Mouse (Mus musculus) heart, embryonic 12.5 days (tissue): ENCODE results near the gene Il7r. TPM values are rescaled to one million over a fixed set of nuclear protein-coding genes. Genes with fewer than 3 reads are reported as not detected.

ENCODE experiments used
- ATAC-seq: fragments of 200-750 bp; cut with Nextera tagmentation; 2 replicates; pipeline ENCODE4 v1.8.0; 2017; ENCODE audit warnings: moderate TSS enrichment, moderate library complexity; ENCODE audit not compliant: insufficient number of reproducible peaks, low FRiP score
- H3K27ac ChIP-seq: fragments of 300-500 bp; sonication (generic); 2 replicates; pipeline ENCODE4 v1.5.1; 2016; ENCODE audit warnings: mild to moderate bottlenecking, moderate library complexity; ENCODE audit not compliant: poor library complexity, severe bottlenecking
- H3K27me3 ChIP-seq: fragments of 300-500 bp; sonication (generic); replicated peaks from 2 replicates; pipeline ENCODE4 v1.6.1; 2016; ENCODE audit warnings: mild to moderate bottlenecking, moderate library complexity
- H3K36me3 ChIP-seq: fragments of 300-500 bp; sonication (generic); 2 replicates; pipeline ENCODE4 v1.6.1; 2016; ENCODE audit warnings: mild to moderate bottlenecking, moderate library complexity
- H3K4me1 ChIP-seq: fragments of 300-500 bp; sonication (generic); replicated peaks from 2 replicates; pipeline ENCODE4 v1.6.1; 2016; ENCODE audit warnings: mild to moderate bottlenecking
- H3K4me2 ChIP-seq: fragments of 300-500 bp; sonication (generic); 2 replicates; pipeline ENCODE4 v1.6.1; 2016; ENCODE audit warnings: mild to moderate bottlenecking, moderate library complexity
- H3K4me3 ChIP-seq: fragments of 300-500 bp; sonication (generic); 2 replicates; pipeline ENCODE4 v1.5.1; 2016; ENCODE audit warnings: mild to moderate bottlenecking
- H3K9ac ChIP-seq: fragments of 300-500 bp; sonication (generic); 2 replicates; pipeline ENCODE4 v1.6.1; 2016; ENCODE audit warnings: mild to moderate bottlenecking, moderate library complexity
- H3K9me3 ChIP-seq: fragments of 300-500 bp; sonication (generic); replicated peaks from 2 replicates; pipeline ENCODE4 v1.6.1; 2016; ENCODE audit warnings: mild to moderate bottlenecking, moderate library complexity
- WGBS: fragments of 180-500 bp; shearing (Covaris S2); methylation state at CpG from one replicate; pipeline ENCODE4 v1.1.7; 2016; 5-methylcytosine and 5-hydroxymethylcytosine counted together
- polyA plus RNA-seq: library from polyadenylated mRNA; unstranded; fragments of >200 nt; fragmentation: Nextera tagmentation; extraction: Ambion mirVana; gene quantifications from 2 replicates; pipeline ENCODE4 v1.2.1, GENCODE M21; 2016

The Il7r gene
- polyA plus RNA-seq, 1 experiment from 2014 or later = 0.05 TPM

GRCm38 (mm10) chr15:9472167-9472566 lies 57.8 kb downstream of the Il7r start:
- no peak for ATAC-seq

GRCm38 (mm10) chr15:9471053-9471685 lies 58.8 kb downstream of the Il7r start:
- Histone ChIP-seq H3K27me3 (no peaks in the 10 kb centered on the region), H3K36me3 (no peaks in the 10 kb centered on the region), H3K4me1 (0 out of 2 replicates have a peak, but pooled peaks cover 12% of the 10 kb centered on the region), H3K9ac (no peak overlapping the region), H3K4me2 (no peak overlapping the region), H3K9me3 (no peaks in the 10 kb centered on the region; the same call in 1 of the 2 replicates), H3K27ac (no peak overlapping the region), H3K4me3 (no peak overlapping the region)
- WGBS = 93% methylated on average over 4 of the region's 4 CpGs
- no peak for ATAC-seq

More at GRCm38 (mm10) chr15:9472167-9472566, 57.8 kb downstream of the Il7r start:
- H3K9ac ChIP-seq = no peak overlapping the region
- H3K4me2 ChIP-seq = no peak overlapping the region
- H3K4me1 ChIP-seq = 0 out of 2 replicates have a peak, but pooled peaks cover 12% of the 10 kb centered on the region
- no peak overlapping the region for H3K27ac ChIP-seq
- no peaks in the 10 kb centered on the region for H3K36me3 ChIP-seq
- no peaks in the 10 kb centered on the region for H3K27me3 ChIP-seq
- 52% methylated on average over 3 of the region's 3 CpGs for WGBS
- no peak overlapping the region for H3K4me3 ChIP-seq
- H3K9me3 ChIP-seq = no peaks in the 10 kb centered on the region; the same call in 1 of the 2 replicates

GRCm38 (mm10) chr15:9464039-9464438 lies 65.9 kb downstream of the Il7r start:
- Histone ChIP-seq H3K4me1 (peaks cover 9% of the 10 kb centered on the region), H3K4me3 (no peak overlapping the region), H3K27ac (no peak overlapping the region), H3K27me3 (no peaks in the 10 kb centered on the region), H3K9ac (no peak overlapping the region), H3K4me2 (peak overlapping the region; percentile 36; the same call in 1 of the 2 replicates), H3K36me3 (no peaks in the 10 kb centered on the region), H3K9me3 (no peaks in the 10 kb centered on the region; the same call in 1 of the 2 replicates)
- no peak for ATAC-seq
- WGBS = 16% methylated on average over 1 of the region's 1 CpGs

- H3K9ac ChIP-seq = no peak overlapping the region
- no peaks in the 10 kb centered on the region for H3K27me3 ChIP-seq
- no peaks in the 10 kb centered on the region for H3K9me3 ChIP-seq
- no peaks in the 10 kb centered on the region for H3K36me3 ChIP-seq
- H3K4me3 ChIP-seq = no peak overlapping the region
- ATAC-seq = peak; percentile 11; the same call in 1 of the 2 replicates
- H3K4me2 ChIP-seq = peak overlapping the region; percentile 36
- peaks cover 9% of the 10 kb centered on the region for H3K4me1 ChIP-seq
- no peak overlapping the region for H3K27ac ChIP-seq
- WGBS = 21% methylated on average over 7 of the region's 7 CpGs
Measured at GRCm38 (mm10) chr15:9463521-9464027, 66.4 kb downstream of the Il7r start.

Other genes with a start within 250 kb of the Il7r start
- not detected in 2 replicates for gene Ugt3a2, start 194.6 kb downstream of the Il7r start, polyA plus RNA-seq
- gene Capsl, start 94.1 kb downstream of the Il7r start, polyA plus RNA-seq = not detected in 2 replicates
- gene Spef2, start 218.7 kb upstream of the Il7r start, polyA plus RNA-seq = 0.09 and 0.35 TPM in 2 replicates